Mouse (Mus musculus) thymus, adult 2 months (tissue): Measurements from ENCODE around the gene Gm16503. TPM values are rescaled to one million over a fixed set of nuclear protein-coding genes. Genes with fewer than 3 reads are reported as not detected.
"Not testable (repeated sequence)": the region's sequence is repeated elsewhere in the genome, so short reads cannot be mapped to it uniquely, and the experiment has no call there.

Experiments
- DNase-seq: peaks from one replicate; pipeline ENCODE4 v3.0.0; 2021
- H3K27ac ChIP-seq: fragments of 200-500 bp; 2 replicates; pipeline ENCODE4 v1.5.1; 2012; ENCODE audit warnings: low read length, control low read depth; ENCODE audit not compliant: control insufficient read depth, insufficient read depth
- H3K27me3 ChIP-seq: fragments of 200-500 bp; 2 replicates; pipeline ENCODE4 v1.6.1; 2012; ENCODE audit warnings: mild to moderate bottlenecking, low read length, moderate library complexity, mixed read lengths; ENCODE audit not compliant: control insufficient read depth, insufficient read depth
- H3K36me3 ChIP-seq: fragments of 200-500 bp; 2 replicates; pipeline ENCODE4 v1.6.1; 2012; ENCODE audit warnings: mild to moderate bottlenecking, low read length, moderate library complexity; ENCODE audit not compliant: control insufficient read depth, insufficient read depth
- H3K4me1 ChIP-seq: fragments of 200-500 bp; replicated peaks from 2 replicates; pipeline ENCODE4 v1.6.1; 2012; ENCODE audit warnings: low read length; ENCODE audit not compliant: control insufficient read depth, insufficient read depth
- H3K4me3 ChIP-seq: fragments of 200-500 bp; 2 replicates; pipeline ENCODE4 v1.5.1; 2012; ENCODE audit warnings: mild to moderate bottlenecking, low read length, control low read depth, moderate library complexity; ENCODE audit not compliant: control insufficient read depth, insufficient read depth
- CTCF ChIP-seq: fragments of 200-500 bp; IDR thresholded peaks from 2 replicates; pipeline ENCODE4 v1.5.1; 2012; ENCODE audit warnings: mild to moderate bottlenecking, control low read depth, low read length, moderate library complexity, borderline replicate concordance; ENCODE audit not compliant: control insufficient read depth, poor library complexity, insufficient read depth; ENCODE audit errors: extremely low read depth
- POLR2A ChIP-seq: fragments of 200-500 bp; IDR thresholded peaks from 2 replicates; pipeline ENCODE4 v1.6.1; 2012; ENCODE audit warnings: mild to moderate bottlenecking, low read length, control low read depth, moderate library complexity; ENCODE audit not compliant: control insufficient read depth, poor library complexity, insufficient read depth; ENCODE audit errors: extremely low read depth
- WGBS: fragments of 180-500 bp; shearing (Covaris S2); methylation state at CpG from one replicate; pipeline ENCODE4 v1.1.7; 2018; 5-methylcytosine and 5-hydroxymethylcytosine counted together
- polyA plus RNA-seq: library from polyadenylated mRNA; depleted of rRNA; stranded (reverse); fragments of >200 nt; gene quantifications from 2 replicates; pipeline ENCODE4 v1.2.3, GENCODE M21; 2012

Gm16503 gene
- polyA plus RNA-seq, 1 experiment = 0.03 TPM

DNA sequence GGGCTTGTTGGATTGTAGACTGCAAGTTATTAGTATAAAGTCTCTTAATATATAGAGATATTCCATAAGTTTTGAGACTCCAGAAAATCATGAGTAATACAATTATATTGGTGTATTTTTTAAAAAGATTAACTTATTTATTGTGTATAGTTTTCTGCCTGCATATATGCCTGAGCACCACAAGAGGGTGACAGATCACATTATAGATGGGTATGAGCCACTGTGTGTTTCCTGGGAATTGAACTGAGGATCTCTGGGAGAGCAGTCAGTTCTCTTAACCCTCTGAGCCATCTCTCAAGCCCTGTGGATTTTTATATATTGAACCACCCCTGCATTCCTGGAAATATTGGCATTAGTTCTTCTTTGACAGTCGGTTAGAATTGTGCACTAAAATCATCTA lies 9.7 kb upstream of the Gm16503 start:
- no peaks in the 10 kb centered on the region for H3K36me3 ChIP-seq
- DNase-seq = no peak
- no peaks in the 10 kb centered on the region for H3K4me1 ChIP-seq
- 91% methylated on average over 1 of the region's 1 CpGs for WGBS
- TF ChIP-seq CTCF (no peak), POLR2A (no peak)
- no peak overlapping the region for H3K27ac ChIP-seq
- no peak overlapping the region for H3K4me3 ChIP-seq
- H3K27me3 ChIP-seq = no peaks in the 10 kb centered on the region

DNA sequence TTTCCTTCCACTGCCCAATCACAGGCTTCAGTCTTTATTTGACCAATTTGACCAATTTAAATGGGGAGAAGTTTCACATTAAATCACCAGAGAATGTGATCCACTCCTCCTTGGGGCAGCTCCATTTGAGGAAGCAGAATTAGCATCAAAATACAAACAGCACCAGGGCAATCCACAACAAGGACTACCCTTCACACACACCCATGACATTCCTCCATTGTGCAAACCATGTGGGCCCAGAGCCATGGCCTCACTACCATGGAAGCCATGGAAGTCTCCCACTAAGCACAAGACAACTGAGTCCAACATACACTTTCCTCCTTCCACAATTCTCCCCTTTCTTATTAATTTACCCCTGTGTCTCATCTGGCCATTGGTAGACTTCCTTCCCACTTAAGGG lies 4.1 kb upstream of the Gm16503 start:
- not testable (repeated sequence) for DNase-seq, H3K4me1 ChIP-seq, H3K27me3 ChIP-seq, H3K27ac ChIP-seq, H3K4me3 ChIP-seq, H3K36me3 ChIP-seq

DNA sequence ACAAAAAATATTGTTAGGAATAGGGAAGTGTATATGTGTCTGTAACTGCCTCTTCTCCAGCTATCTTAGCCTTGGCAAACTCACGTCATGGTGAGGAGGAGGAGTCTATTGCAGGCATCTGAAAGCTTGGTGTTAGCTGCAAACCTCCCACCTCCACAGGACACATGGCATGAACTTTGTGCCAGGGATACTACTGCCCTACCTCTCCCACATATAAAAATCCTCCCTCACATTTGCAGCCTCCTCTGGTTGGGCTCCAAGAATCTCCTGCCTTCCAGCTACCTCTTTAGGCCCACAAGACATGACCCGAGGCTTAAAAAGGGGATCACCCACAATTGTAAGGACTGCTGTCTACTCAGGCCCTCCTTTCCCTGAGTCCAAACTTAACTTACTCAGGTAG lies 2.3 kb upstream of the Gm16503 start:
- no peak for TF ChIP-seq CTCF
- no peak for TF ChIP-seq POLR2A
- no peak for DNase-seq
- Histone ChIP-seq H3K27ac (no peak overlapping the region), H3K27me3 (no peaks in the 10 kb centered on the region), H3K4me3 (no peak overlapping the region), H3K36me3 (no peaks in the 10 kb centered on the region), H3K4me1 (no peaks in the 10 kb centered on the region)
- WGBS = 91% methylated on average over 2 of the region's 2 CpGs

DNA sequence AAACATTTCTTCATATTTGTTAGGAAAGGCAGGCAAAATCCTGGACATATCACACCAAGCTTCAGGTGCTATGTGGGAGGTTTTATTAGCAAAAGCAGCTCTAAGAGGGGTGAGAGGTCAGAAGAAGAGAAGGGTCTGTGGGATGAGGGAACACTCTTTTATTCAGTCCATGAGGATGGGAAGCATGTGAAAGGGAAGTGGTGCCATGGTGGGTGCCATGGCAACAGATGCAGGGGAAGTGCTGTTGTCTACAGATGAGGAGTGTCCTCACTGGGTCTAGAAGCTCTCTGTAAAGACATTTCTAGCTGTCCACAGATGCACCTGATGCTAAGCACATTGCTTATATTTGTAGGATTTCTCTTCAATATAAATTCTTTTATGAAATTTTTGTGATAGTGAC lies 1.1 kb downstream of the Gm16503 start:
- H3K27ac ChIP-seq = no peak overlapping the region
- no peaks in the 10 kb centered on the region for H3K4me1 ChIP-seq
- TF ChIP-seq POLR2A (no peak), CTCF (no peak)
- no peak for DNase-seq
- H3K4me3 ChIP-seq = no peak overlapping the region
- no peaks in the 10 kb centered on the region for H3K27me3 ChIP-seq
- H3K36me3 ChIP-seq = no peaks in the 10 kb centered on the region

DNA sequence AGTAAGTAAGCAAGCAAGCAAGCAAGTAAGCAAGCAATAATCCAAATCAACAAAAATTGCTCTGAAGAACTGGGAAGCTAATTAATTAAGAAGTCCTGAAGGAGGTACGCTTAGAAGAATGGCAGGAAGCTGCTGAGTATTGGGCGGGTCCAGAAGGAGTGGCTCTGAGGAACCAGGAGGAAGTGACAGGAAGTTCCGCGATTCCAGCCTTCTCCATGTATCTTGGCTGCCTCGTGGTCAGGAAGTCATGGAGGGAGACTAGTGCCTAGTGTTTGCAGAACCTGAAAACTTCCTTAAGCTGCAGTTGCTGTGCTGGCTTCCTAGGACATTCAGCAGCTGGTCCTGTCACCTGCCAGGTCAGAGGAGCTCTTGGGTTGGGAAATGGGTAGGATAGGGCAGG lies 13.1 kb downstream of the Gm16503 start, which contains the start of gene Zfp985:
Gene Zfp985, plus strand, starts transcription at position 207 of the 400 bp plus-strand sequence.
- not testable (repeated sequence) for DNase-seq, H3K4me3 ChIP-seq, H3K4me1 ChIP-seq, H3K27me3 ChIP-seq, H3K27ac ChIP-seq, H3K36me3 ChIP-seq
- 66% methylated on average over 5 of the region's 5 CpGs for WGBS

DNA sequence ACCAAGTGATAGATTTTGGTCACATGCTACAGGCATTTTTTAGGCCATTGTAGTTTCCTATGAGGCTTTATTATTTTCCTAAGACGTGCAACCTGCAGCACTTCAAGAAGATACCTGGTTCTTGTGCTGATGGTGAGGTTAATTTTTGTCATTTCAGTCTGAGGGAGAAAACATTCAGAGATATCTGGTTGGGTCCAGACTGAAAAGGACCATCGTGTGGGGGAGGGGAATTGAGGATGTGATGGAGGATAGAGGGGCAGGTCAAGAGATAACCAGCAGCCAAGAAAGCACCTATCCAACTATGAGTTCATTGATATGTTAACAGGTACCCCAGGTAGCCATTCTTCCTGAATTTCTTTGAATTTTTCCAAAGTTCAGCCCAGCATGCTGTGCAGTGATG lies 14.3 kb downstream of the Gm16503 start:
- H3K4me3 ChIP-seq, H3K36me3 ChIP-seq, DNase-seq: not testable (repeated sequence)

DNA sequence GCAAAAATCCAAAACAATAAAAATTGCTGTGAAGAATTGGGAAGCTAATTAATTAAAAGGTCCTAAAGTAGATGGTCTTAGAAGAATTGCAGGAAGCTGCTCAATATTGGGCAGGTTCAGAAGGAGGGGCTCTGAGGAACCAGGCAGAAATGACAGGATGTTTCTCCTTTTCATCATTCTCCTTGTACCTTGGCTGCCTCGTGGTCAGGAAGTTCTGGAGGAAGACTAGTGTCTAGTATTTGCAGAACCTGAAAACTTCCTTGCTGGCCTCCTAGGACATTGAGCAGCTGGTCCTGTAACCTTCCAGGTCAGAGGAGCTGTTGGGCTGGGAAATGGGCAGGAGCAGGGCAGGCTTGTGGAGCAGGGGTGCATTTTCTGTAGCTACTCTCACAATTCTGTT lies 16.9 kb downstream of the Gm16503 start:
- H3K4me1 ChIP-seq, H3K27me3 ChIP-seq, H3K27ac ChIP-seq, H3K36me3 ChIP-seq, H3K4me3 ChIP-seq, DNase-seq: not testable (repeated sequence)
- 9% methylated on average over 1 of the region's 1 CpGs for WGBS

More for the DNA sequence above, 14.3 kb downstream of the Gm16503 start:
- 78% methylated on average over 2 of the region's 2 CpGs for WGBS
- not testable (repeated sequence) for H3K27ac ChIP-seq, H3K27me3 ChIP-seq, H3K4me1 ChIP-seq

DNA sequence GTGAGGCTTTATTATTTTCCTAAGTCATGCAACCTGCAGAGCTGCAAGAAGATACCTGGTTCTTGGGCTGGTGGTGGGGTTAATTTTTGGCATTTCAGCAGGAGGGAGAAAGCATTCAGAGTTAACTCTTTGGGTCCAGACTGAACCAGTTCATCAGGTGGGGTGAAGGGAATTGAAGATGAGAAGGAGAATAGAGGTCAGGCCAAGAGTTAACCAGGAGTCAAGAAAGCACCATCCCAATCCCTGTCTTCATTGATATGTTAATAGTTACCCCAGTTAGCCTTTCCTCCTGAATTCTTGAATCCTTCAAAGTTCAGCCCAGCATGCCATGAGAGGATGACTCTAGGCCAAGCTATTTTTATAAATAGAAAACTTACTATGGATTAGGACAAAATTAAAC lies 18.0 kb downstream of the Gm16503 start:
- not testable (repeated sequence) for H3K36me3 ChIP-seq, H3K27me3 ChIP-seq, H3K4me3 ChIP-seq, DNase-seq, H3K27ac ChIP-seq, H3K4me1 ChIP-seq

DNA sequence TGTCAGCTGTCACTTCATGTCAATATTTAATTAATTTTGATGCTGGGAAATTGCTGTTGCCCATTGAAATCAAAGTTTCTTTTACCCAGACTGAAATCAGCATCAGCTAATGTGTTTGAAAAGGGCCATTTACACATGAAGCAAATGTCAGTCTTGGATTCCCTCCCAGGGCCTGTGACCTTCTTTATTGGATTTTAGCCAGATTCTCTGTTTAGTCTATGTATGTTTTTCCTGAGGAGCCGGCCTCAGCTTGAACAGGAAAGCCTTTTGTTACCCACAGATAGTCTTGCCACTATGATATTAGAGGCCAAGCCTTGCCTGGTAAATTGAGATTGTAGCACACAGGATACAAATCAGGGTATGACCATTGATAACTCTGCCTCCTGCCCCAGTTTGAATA lies 19.1 kb downstream of the Gm16503 start:
- DNase-seq, H3K4me3 ChIP-seq, H3K36me3 ChIP-seq, H3K27me3 ChIP-seq, H3K27ac ChIP-seq, H3K4me1 ChIP-seq: not testable (repeated sequence)
- WGBS = 52% methylated on average over 1 of the region's 1 CpGs
